Mouse (Mus musculus) midbrain, postnatal 0 days (tissue): ENCODE results near the gene Zfp977. TPM values are rescaled to one million over a fixed set of nuclear protein-coding genes. Genes with fewer than 3 reads are reported as not detected.
"Not testable (repeated sequence)": the region's sequence is repeated elsewhere in the genome, so short reads cannot be mapped to it uniquely, and the experiment has no call there.

Experiments
- ATAC-seq: fragments of 200-750 bp; cut with Nextera tagmentation; 2 replicates; pipeline ENCODE4 v1.8.0; 2017; ENCODE audit warnings: moderate number of reproducible peaks, mild to moderate bottlenecking, moderate TSS enrichment, moderate library complexity; ENCODE audit not compliant: low FRiP score
- DNase-seq: peaks from one replicate; pipeline ENCODE4 v3.0.0-alpha.2; 2015; ENCODE audit warnings: low spot score
- H3K27ac ChIP-seq: fragments of 300-500 bp; sonication (generic); 2 replicates; pipeline ENCODE4 v1.5.1; 2014; ENCODE audit warnings: low read depth, mild to moderate bottlenecking, low read length, mixed read lengths
- H3K27me3 ChIP-seq: fragments of 300-500 bp; sonication (generic); 2 replicates; pipeline ENCODE4 v1.6.1; 2014; ENCODE audit warnings: low read length, control low read depth, mixed read lengths; ENCODE audit not compliant: insufficient read depth
- H3K36me3 ChIP-seq: fragments of 300-500 bp; sonication (generic); 2 replicates; pipeline ENCODE4 v1.6.1; 2014; ENCODE audit warnings: low read length, control low read depth, mixed read lengths; ENCODE audit not compliant: insufficient read depth
- H3K4me1 ChIP-seq: fragments of 300-500 bp; sonication (generic); 2 replicates; pipeline ENCODE4 v1.6.1; 2014; ENCODE audit warnings: mild to moderate bottlenecking, control low read depth, antibody characterized with exemption, low read length, mixed read lengths; ENCODE audit not compliant: insufficient read depth
- H3K4me2 ChIP-seq: fragments of 300-500 bp; sonication (generic); 2 replicates; pipeline ENCODE4 v1.6.1; 2014; ENCODE audit warnings: low read depth, mild to moderate bottlenecking, low read length, mixed read lengths; ENCODE audit not compliant: poor library complexity, severe bottlenecking
- H3K4me3 ChIP-seq: fragments of 300-500 bp; sonication (generic); 2 replicates; pipeline ENCODE4 v1.5.1; 2014; ENCODE audit warnings: low read depth, mild to moderate bottlenecking, low read length, moderate library complexity
- H3K9ac ChIP-seq: fragments of 300-500 bp; sonication (generic); replicated peaks from 2 replicates; pipeline ENCODE4 v1.6.1; 2014; ENCODE audit warnings: mild to moderate bottlenecking, low read length, moderate library complexity, mixed read lengths; ENCODE audit not compliant: poor library complexity, severe bottlenecking
- H3K9me3 ChIP-seq: fragments of 300-500 bp; sonication (generic); 2 replicates; pipeline ENCODE4 v1.6.1; 2016; ENCODE audit warnings: low read length, control low read depth
- CTCF ChIP-seq: IDR thresholded peaks from 2 replicates; pipeline ENCODE4 v1.5.1; 2016; ENCODE audit warnings: antibody characterized with exemption, mild to moderate bottlenecking
- WGBS: fragments of 180-500 bp; shearing (Covaris S2); extraction: QIAGEN DNeasy Blood & Tissue Kit; methylation state at CpG from one replicate; pipeline ENCODE4 v1.1.7; 2014; 5-methylcytosine and 5-hydroxymethylcytosine counted together
- microRNA-seq: library from miRNA; unstranded; fragments of <30 nt; microRNA quantifications from one replicate; pipeline ENCODE4, GENCODE M21; 2016; ENCODE audit warnings: borderline number of aligned reads
- polyA plus RNA-seq: library from polyadenylated mRNA; unstranded; fragments of >200 nt; fragmentation: Nextera tagmentation; extraction: Ambion mirVana; gene quantifications from 2 replicates; pipeline ENCODE4 v1.2.1, GENCODE M21; 2015
- total RNA-seq: library from RNA; depleted of rRNA; stranded (reverse); fragments of >200 nt; gene quantifications from 2 replicates; pipeline ENCODE4 v1.2.3, GENCODE M21; 2014; rRNA removed

The Zfp977 gene
- total RNA-seq: 0.76 and 2.0 TPM in 2 replicates
- 1.5 TPM in 2 replicates for polyA plus RNA-seq

- ATAC-seq, H3K27ac ChIP-seq, H3K36me3 ChIP-seq, H3K9ac ChIP-seq, H3K4me2 ChIP-seq, H3K4me3 ChIP-seq, H3K4me1 ChIP-seq, DNase-seq, H3K27me3 ChIP-seq: not testable (repeated sequence)
- H3K9me3 ChIP-seq: peaks cover 24% of the 10 kb centered on the region; the same call in 1 of the 2 replicates
- WGBS: 92% methylated on average over 11 of the region's 11 CpGs
Measured at GRCm38 (mm10) chr7:42592413-42592812, at the start of gene Zfp977. TSS of gene Zfp977 (minus strand) at chr7:42592547.

- not testable (repeated sequence) for H3K27me3 ChIP-seq, H3K9me3 ChIP-seq, ATAC-seq, H3K4me1 ChIP-seq, H3K36me3 ChIP-seq, H3K27ac ChIP-seq, H3K9ac ChIP-seq, DNase-seq, H3K4me2 ChIP-seq, H3K4me3 ChIP-seq
Measured at GRCm38 (mm10) chr7:42631031-42631430, 38.7 kb upstream of the Zfp977 start.

- not testable (repeated sequence) for H3K27ac ChIP-seq, H3K4me3 ChIP-seq, ATAC-seq, DNase-seq, H3K9ac ChIP-seq, H3K4me1 ChIP-seq, H3K4me2 ChIP-seq, H3K36me3 ChIP-seq, H3K27me3 ChIP-seq
- H3K9me3 ChIP-seq: peaks cover 36% of the 10 kb centered on the region; the same call in 1 of the 2 replicates
Measured at GRCm38 (mm10) chr7:42595666-42596065, 3.3 kb upstream of the Zfp977 start.

- H3K36me3 ChIP-seq, ATAC-seq, H3K4me1 ChIP-seq: not testable (repeated sequence)
Measured at GRCm38 (mm10) chr7:42591311-42591710, 1.0 kb downstream of the Zfp977 start.

GRCm38 (mm10) chr7:42578488-42578887, 13.9 kb downstream of the Zfp977 start, which contains the start of gene Gm21028:
TSS of gene Gm21028 (minus strand) at chr7:42578588.
- H3K36me3 ChIP-seq: no peaks in the 10 kb centered on the region
- H3K4me2 ChIP-seq: no peak within 1 kb of the TSS
- no peak for TF ChIP-seq CTCF
- no peak within 1 kb of the TSS for H3K27ac ChIP-seq
- ATAC-seq (no peak), DNase-seq (no peak)
- no peak within 1 kb of the TSS for H3K9ac ChIP-seq
- no peak within 1 kb of the TSS for H3K4me3 ChIP-seq
- 96% methylated on average over 5 of the region's 5 CpGs for WGBS
- H3K9me3 ChIP-seq: peaks cover 49% of the 10 kb centered on the region
- no peaks in the 10 kb centered on the region for H3K4me1 ChIP-seq
- no peaks in the 10 kb centered on the region for H3K27me3 ChIP-seq

More at GRCm38 (mm10) chr7:42591311-42591710, 1.0 kb downstream of the Zfp977 start:
- H3K9me3 ChIP-seq: peaks cover 35% of the 10 kb centered on the region
- not testable (repeated sequence) for H3K27ac ChIP-seq, H3K27me3 ChIP-seq, H3K4me3 ChIP-seq, H3K4me2 ChIP-seq, H3K9ac ChIP-seq, DNase-seq

- H3K4me2 ChIP-seq: no peak overlapping the region
- ATAC-seq (no peak), DNase-seq (no peak)
- 0 out of 2 replicates have a peak, but pooled peaks cover 5% of the 10 kb centered on the region for H3K9me3 ChIP-seq
- no peak for TF ChIP-seq CTCF
- WGBS: 75% methylated on average over 3 of the region's 3 CpGs
- H3K9ac ChIP-seq: no peak overlapping the region
- H3K4me1 ChIP-seq: no peaks in the 10 kb centered on the region
- H3K27ac ChIP-seq: no peak overlapping the region
- H3K4me3 ChIP-seq: no peak overlapping the region
- H3K36me3 ChIP-seq: no peaks in the 10 kb centered on the region
- H3K27me3 ChIP-seq: no peaks in the 10 kb centered on the region
Measured at GRCm38 (mm10) chr7:42551766-42552165, 40.6 kb downstream of the Zfp977 start.

Small RNAs within 50 kb of the gene (microRNA-seq; reads per million reads assigned to microRNA genes)
- not detected for gene Gm24938

Other genes with a start within 250 kb of the Zfp977 start
- gene 4933421I07Rik, start 144.4 kb downstream of the Zfp977 start, total RNA-seq: not detected in 2 replicates
- gene 4933421I07Rik, start 144.4 kb downstream of the Zfp977 start, polyA plus RNA-seq: not detected in 2 replicates
- 18.7 and 21.0 TPM in 2 replicates for gene Zfp141, start 86.8 kb downstream of the Zfp977 start, total RNA-seq
- 8.4 TPM in 2 replicates for gene Zfp141, start 86.8 kb downstream of the Zfp977 start, polyA plus RNA-seq
- not detected in 2 replicates for gene Gm21028, start 14.0 kb downstream of the Zfp977 start, total RNA-seq
- not detected in 2 replicates for gene Gm21028, start 14.0 kb downstream of the Zfp977 start, polyA plus RNA-seq
- gene Zfp976, start 50.0 kb upstream of the Zfp977 start, total RNA-seq: 1.9 and 2.7 TPM in 2 replicates
- 1.8 and 2.5 TPM in 2 replicates for gene Zfp976, start 50.0 kb upstream of the Zfp977 start, polyA plus RNA-seq
- 4.3 and 6.3 TPM in 2 replicates for gene Zfp975, start 100.2 kb upstream of the Zfp977 start, total RNA-seq
- 6.8 and 7.5 TPM in 2 replicates for gene Zfp975, start 100.2 kb upstream of the Zfp977 start, polyA plus RNA-seq
- gene Gm17067, start 134.5 kb upstream of the Zfp977 start, total RNA-seq: not detected in 2 replicates
- gene Gm17067, start 134.5 kb upstream of the Zfp977 start, polyA plus RNA-seq: not detected in 2 replicates
- gene Vmn2r62, start 201.0 kb upstream of the Zfp977 start, total RNA-seq: not detected in 2 replicates
- gene Vmn2r62, start 201.0 kb upstream of the Zfp977 start, polyA plus RNA-seq: not detected in 2 replicates